Mouse (Mus musculus) CH12F3 (cell line): ENCODE measurements around the gene Mogs.
"Not testable (repeated sequence)": the region's sequence is repeated elsewhere in the genome, so short reads cannot be mapped to it uniquely, and the experiment has no call there.

Experiments used
- in situ Hi-C: fragments of 300-500 bp; cut with MboI; formaldehyde crosslinking; loops from 2 replicates; pipeline ENCODE4 v1.14.3; 2020; ENCODE audit warnings: low sequenced_read_pairs

Gene Mogs

GRCm38 (mm10) chr6:83142886-83143285, 27.6 kb downstream of the Mogs start:
- in situ Hi-C loops, result no loop called here

GRCm38 (mm10) chr6:83145209-83145608, 29.9 kb downstream of the Mogs start:
- in situ Hi-C loops, result no loop called here

GRCm38 (mm10) chr6:83145805-83146204, 30.5 kb downstream of the Mogs start:
- in situ Hi-C loops, result no loop called here

DNA sequence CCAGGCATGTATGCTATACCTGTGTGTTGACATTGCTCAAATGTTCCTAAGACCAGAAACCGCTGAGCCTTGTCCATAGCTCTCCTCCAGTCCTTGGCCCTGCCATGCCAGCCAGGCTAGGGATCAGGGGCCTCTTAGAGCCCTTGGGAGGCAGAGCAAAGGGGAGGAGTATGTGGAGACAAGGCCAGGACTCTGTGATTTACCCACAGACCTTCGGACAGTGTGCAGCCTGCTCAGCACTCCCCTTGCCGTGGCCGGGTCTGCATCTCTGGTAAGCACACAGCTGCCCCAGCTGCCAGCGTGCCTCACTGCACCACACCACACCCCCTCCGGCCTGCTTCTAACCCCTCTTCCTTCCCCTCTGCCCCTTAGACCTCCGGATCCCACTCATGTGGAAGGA, 32.0 kb downstream of the Mogs start:
- in situ Hi-C loops, result no loop called here

DNA sequence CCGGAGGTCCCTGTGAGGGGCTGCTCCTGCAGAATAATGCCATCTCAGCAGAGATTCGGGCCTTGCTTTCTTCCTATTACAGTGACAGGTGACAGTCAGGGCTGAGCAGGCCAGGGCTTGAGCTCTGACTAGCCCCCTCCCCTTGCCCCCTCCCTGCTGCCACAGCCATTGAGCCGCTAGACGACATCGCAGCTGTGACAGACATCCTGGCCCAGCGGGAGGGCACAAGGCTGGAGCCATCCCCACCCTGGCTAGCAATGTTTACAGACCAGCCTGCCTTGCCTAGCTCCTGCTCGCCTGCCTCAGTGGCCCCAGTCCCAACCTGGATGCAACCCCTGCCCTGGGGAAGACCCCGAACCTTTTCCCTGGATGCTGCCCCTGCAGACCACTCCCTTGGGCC, 36.4 kb downstream of the Mogs start:
- in situ Hi-C loops, result no loop called here

- in situ Hi-C loops, result no loop called here
Measured at GRCm38 (mm10) chr6:83153038-83153437, 37.7 kb downstream of the Mogs start.

DNA sequence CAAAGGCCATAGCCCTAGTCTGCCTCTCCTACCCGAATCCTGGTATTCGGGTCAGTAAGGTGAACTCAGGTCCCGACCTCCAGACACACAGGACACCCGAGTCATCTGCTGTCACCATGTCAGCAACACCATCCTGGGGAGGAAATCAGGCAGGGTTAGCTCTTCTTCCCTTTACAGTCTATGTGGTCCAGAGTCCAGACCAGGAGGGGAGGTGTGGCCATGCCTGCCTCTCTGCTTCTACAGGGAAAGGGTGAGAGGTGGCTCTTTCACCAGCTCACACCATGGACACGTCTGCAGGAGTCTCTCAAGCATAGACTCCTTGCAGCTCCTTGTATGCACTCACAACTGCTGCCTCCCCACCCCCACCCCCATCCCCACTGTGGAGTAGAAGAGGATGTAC, 38.2 kb downstream of the Mogs start:
- in situ Hi-C loops, result no loop called here

DNA sequence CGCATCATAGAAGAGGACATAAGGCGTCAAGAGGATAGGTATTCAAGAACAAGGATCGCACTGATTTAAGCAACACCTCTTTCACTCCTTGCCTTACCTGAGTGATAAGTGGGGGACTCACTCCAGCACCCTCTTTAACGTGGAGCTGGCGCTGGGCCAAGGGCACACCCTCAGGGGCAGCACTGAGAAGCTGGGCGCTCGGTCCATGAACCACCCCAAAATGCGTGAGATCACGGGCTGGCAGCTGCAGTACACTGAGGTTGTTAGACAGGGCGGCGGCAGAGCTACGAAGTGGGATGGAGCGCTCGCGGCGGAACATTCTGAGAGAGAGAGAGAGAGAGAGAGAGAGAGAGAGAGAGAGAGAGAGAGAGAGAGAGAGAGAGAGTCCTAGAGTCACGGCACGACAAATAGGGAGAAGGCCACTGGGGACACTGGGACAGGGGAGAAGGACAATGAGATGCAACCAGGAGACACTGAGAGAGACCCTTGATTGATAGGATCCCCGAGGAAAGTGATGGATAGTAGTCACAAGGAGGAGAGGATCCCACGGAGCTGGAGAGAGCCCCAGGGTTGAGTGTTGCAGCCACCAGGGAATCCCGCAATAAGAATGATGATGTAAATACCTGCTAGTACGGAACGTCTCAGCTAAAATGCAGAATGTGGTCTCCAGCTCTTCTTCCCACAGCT, 40.4 kb downstream of the Mogs start:
- in situ Hi-C loops, result no loop called here

- in situ Hi-C loops, result no loop called here
Measured at GRCm38 (mm10) chr6:83156259-83156684, 41.0 kb downstream of the Mogs start, which contains the start of the genes Wdr54 and 1700003E16Rik. Wdr54 (minus strand) TSS chr6:83156397. 1700003E16Rik (plus strand) TSS chr6:83156404.

GRCm38 (mm10) chr6:83159456-83159855, 44.2 kb downstream of the Mogs start:
- in situ Hi-C loops, result not testable (repeated sequence)

DNA sequence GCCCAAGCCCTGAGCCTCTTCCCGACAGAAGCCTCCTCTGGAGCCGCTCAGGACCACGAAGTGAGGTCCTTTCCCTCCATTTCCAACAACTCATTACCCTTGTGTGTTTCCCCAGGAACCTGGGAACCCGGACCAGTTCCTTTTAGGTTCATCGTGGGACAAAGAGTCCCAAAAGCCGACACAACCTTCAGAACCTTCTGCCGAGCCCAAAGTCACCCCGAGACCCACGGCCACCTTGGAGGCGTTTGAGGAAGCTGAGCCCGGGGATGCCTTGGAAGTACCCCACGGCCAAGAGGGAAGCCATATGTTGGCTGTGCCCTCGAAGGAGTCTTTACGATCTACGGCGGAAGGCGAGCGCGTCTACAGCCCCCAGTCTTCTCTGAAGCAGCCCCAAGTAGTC, 46.1 kb downstream of the Mogs start:
- in situ Hi-C loops, result loop anchor here (10.0 kb wide), 1 partner anchor 157 kb away; no protein-coding TSS in a partner anchor

- in situ Hi-C loops, result loop anchor here (10.0 kb wide), 1 partner anchor 157 kb away; no protein-coding TSS in a partner anchor
Measured at GRCm38 (mm10) chr6:83161921-83162641, 46.8 kb downstream of the Mogs start.

DNA sequence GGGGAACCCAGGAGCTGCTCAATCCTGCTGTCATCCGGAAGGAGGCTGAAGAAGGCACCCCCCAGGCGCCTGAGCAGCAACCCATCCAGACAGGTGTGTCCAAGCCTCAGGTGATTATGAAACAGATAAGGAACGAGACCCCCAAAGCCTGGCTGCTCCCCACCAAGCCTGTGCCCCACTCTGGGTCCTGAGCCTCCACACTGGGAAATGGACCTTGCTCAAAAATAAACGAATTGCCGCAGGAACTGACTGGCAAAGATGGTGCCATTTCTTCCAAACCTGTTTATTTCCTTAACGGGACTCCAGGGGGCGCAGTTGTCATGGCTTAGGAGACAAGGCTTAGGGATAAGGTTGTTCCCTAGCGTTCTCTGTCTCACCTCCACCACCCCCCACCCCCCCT, 47.4 kb downstream of the Mogs start:
- in situ Hi-C loops, result loop anchor here (10.0 kb wide), 1 partner anchor 158 kb away; no protein-coding TSS in a partner anchor

DNA sequence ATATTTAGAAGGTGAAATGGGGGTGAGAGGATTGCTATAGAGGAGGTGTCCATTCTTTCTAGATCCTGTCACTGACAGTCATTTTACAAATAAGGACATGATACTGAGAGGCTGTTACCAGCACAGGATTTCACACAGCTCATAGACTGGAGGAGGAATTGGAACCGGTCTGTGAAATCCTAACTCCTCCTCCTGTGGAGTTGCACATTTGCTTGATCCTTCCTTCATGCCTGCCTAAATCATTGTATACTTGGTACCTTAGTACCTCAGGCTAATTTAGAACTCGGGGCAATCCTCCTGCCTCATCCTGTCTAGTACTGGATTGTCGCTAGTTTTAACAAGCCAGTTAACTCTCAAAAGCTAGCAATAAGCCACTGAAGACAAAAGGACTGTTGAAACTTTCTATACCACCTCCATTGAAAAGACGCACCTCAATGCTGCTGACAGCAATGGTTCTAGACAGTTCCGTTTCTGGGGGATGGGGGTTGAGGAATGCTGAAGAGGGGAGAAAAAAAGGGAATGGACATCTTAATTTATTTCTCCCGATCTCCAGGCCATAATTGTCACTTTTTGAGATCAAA, 49.8 kb downstream of the Mogs start:
- in situ Hi-C loops, result loop anchor here (10.0 kb wide), 1 partner anchor 160 kb away; no protein-coding TSS in a partner anchor

- in situ Hi-C loops, result loop anchor here (10.0 kb wide), 1 partner anchor 161 kb away; no protein-coding TSS in a partner anchor
Measured at GRCm38 (mm10) chr6:83165607-83166242, 50.4 kb downstream of the Mogs start, which contains the start of gene Dctn1. Dctn1 (plus strand) TSS chr6:83165920.

- in situ Hi-C loops, result loop anchor here (10.0 kb wide), 1 partner anchor 161 kb away; no protein-coding TSS in a partner anchor
Measured at GRCm38 (mm10) chr6:83166243-83166630, 50.9 kb downstream of the Mogs start.
